Mouse (Mus musculus): ENCODE measurements around the gene Adipor2. TPM values are rescaled to one million over a fixed set of nuclear protein-coding genes. Genes with fewer than 3 reads are reported as not detected.

Gene Adipor2
- polyA plus RNA-seq, 1 experiment from 2014 or later: 19.9 TPM

GRCm38 (mm10) chr6:119404854-119405253, 12.7 kb downstream of the Adipor2 start:
- DNase-seq (ENCODE audit: low spot score): no peak
- Histone ChIP-seq H3K36me3 (ENCODE audit: control insufficient read depth, insufficient read depth, low read length) (no peaks in the 10 kb centered on the region), H3K4me1 (replicated peaks; ENCODE audit: control insufficient read depth, insufficient read depth, low read length) (no peaks in the 10 kb centered on the region), H3K4me2 (ENCODE audit: low read depth, low read length, severe bottlenecking) (no peak overlapping the region), H3K27me3 (ENCODE audit: control insufficient read depth, insufficient read depth, low read length) (no peaks in the 10 kb centered on the region), H3K4me3 (ENCODE audit: low read depth, low read length) (no peak overlapping the region), H3K9me3 (ENCODE audit: control insufficient read depth, low read length) (no peaks in the 10 kb centered on the region), H3K27ac (ENCODE audit: low read depth, low read length) (no peak overlapping the region), H3K9ac (ENCODE audit: low read length) (no peak overlapping the region)
- ATAC-seq (replicated peaks; ENCODE audit: low FRiP score): no peak
- 93% methylated on average over 4 of the region's 4 CpGs for WGBS

- Histone ChIP-seq H3K27me3 (ENCODE audit: control insufficient read depth, insufficient read depth, low read length) (no peaks in the 10 kb centered on the region), H3K9ac (ENCODE audit: low read length) (no peak overlapping the region), H3K4me3 (ENCODE audit: low read depth, low read length) (no peak overlapping the region), H3K36me3 (ENCODE audit: control insufficient read depth, insufficient read depth, low read length) (no peaks in the 10 kb centered on the region), H3K4me1 (replicated peaks; ENCODE audit: control insufficient read depth, insufficient read depth, low read length) (no peaks in the 10 kb centered on the region), H3K27ac (ENCODE audit: low read depth, low read length) (no peak overlapping the region), H3K4me2 (ENCODE audit: low read depth, low read length, severe bottlenecking) (no peak overlapping the region), H3K9me3 (ENCODE audit: control insufficient read depth, low read length) (no peaks in the 10 kb centered on the region)
- no peak for ATAC-seq (replicated peaks; ENCODE audit: low FRiP score)
- no peak for DNase-seq (ENCODE audit: low spot score)
- 89% methylated on average over 3 of the region's 3 CpGs for WGBS
These were observed 14.5 kb downstream of the Adipor2 start for GRCm38 (mm10) chr6:119402976-119403375.

- Histone ChIP-seq H3K36me3 (ENCODE audit: control insufficient read depth, insufficient read depth, low read length) (no peaks in the 10 kb centered on the region), H3K27me3 (ENCODE audit: control insufficient read depth, insufficient read depth, low read length) (no peaks in the 10 kb centered on the region), H3K4me3 (ENCODE audit: low read depth, low read length) (no peak overlapping the region), H3K4me2 (ENCODE audit: low read depth, low read length, severe bottlenecking) (no peak overlapping the region), H3K9me3 (ENCODE audit: control insufficient read depth, low read length) (no peaks in the 10 kb centered on the region), H3K27ac (ENCODE audit: low read depth, low read length) (no peak overlapping the region), H3K4me1 (replicated peaks; ENCODE audit: control insufficient read depth, insufficient read depth, low read length) (no peaks in the 10 kb centered on the region), H3K9ac (ENCODE audit: low read length) (no peak overlapping the region)
- WGBS: 89% methylated on average over 8 of the region's 8 CpGs
- ATAC-seq (replicated peaks; ENCODE audit: low FRiP score): no peak
- DNase-seq (ENCODE audit: low spot score): no peak
These were observed 15.8 kb downstream of the Adipor2 start for GRCm38 (mm10) chr6:119401545-119402304.

- Histone ChIP-seq H3K4me3 (ENCODE audit: low read depth, low read length) (no peak overlapping the region), H3K4me1 (replicated peaks; ENCODE audit: control insufficient read depth, insufficient read depth, low read length) (no peaks in the 10 kb centered on the region), H3K36me3 (ENCODE audit: control insufficient read depth, insufficient read depth, low read length) (no peaks in the 10 kb centered on the region), H3K9ac (ENCODE audit: low read length) (no peak overlapping the region), H3K9me3 (ENCODE audit: control insufficient read depth, low read length) (no peaks in the 10 kb centered on the region), H3K27me3 (ENCODE audit: control insufficient read depth, insufficient read depth, low read length) (no peaks in the 10 kb centered on the region), H3K4me2 (ENCODE audit: low read depth, low read length, severe bottlenecking) (no peak overlapping the region), H3K27ac (ENCODE audit: low read depth, low read length) (no peak overlapping the region)
- DNase-seq (ENCODE audit: low spot score): no peak
- ATAC-seq (replicated peaks; ENCODE audit: low FRiP score): no peak
- 90% methylated on average over 3 of the region's 3 CpGs for WGBS
These were observed 16.9 kb downstream of the Adipor2 start for GRCm38 (mm10) chr6:119400649-119401048.

GRCm38 (mm10) chr6:119399371-119399770, 18.1 kb downstream of the Adipor2 start:
- Histone ChIP-seq H3K9ac (ENCODE audit: low read length) (no peak overlapping the region), H3K4me3 (ENCODE audit: low read depth, low read length) (no peak overlapping the region), H3K9me3 (ENCODE audit: control insufficient read depth, low read length) (no peaks in the 10 kb centered on the region), H3K4me1 (replicated peaks; ENCODE audit: control insufficient read depth, insufficient read depth, low read length) (no peaks in the 10 kb centered on the region), H3K36me3 (ENCODE audit: control insufficient read depth, insufficient read depth, low read length) (no peaks in the 10 kb centered on the region), H3K27ac (ENCODE audit: low read depth, low read length) (no peak overlapping the region), H3K27me3 (ENCODE audit: control insufficient read depth, insufficient read depth, low read length) (no peaks in the 10 kb centered on the region), H3K4me2 (ENCODE audit: low read depth, low read length, severe bottlenecking) (no peak overlapping the region)
- DNase-seq (ENCODE audit: low spot score): no peak
- no peak for ATAC-seq (replicated peaks; ENCODE audit: low FRiP score)
- 89% methylated on average over 3 of the region's 3 CpGs for WGBS

- H3K36me3 ChIP-seq (ENCODE audit: control insufficient read depth, insufficient read depth, low read length): no peaks in the 10 kb centered on the region
- no peaks in the 10 kb centered on the region for H3K27me3 ChIP-seq (ENCODE audit: control insufficient read depth, insufficient read depth, low read length)
- no peak overlapping the region for H3K9ac ChIP-seq (ENCODE audit: low read length)
- no peaks in the 10 kb centered on the region for H3K9me3 ChIP-seq (ENCODE audit: control insufficient read depth, low read length)
- ATAC-seq (replicated peaks; ENCODE audit: low FRiP score) (no peak), DNase-seq (ENCODE audit: low spot score) (no peak)
- WGBS: 75% methylated on average over 5 of the region's 5 CpGs
- no peaks in the 10 kb centered on the region for H3K4me1 ChIP-seq (replicated peaks; ENCODE audit: control insufficient read depth, insufficient read depth, low read length)
- H3K27ac ChIP-seq (ENCODE audit: low read depth, low read length): no peak overlapping the region
- no peak overlapping the region for H3K4me3 ChIP-seq (ENCODE audit: low read depth, low read length)
- H3K4me2 ChIP-seq (ENCODE audit: low read depth, low read length, severe bottlenecking): no peak overlapping the region
These were observed 21.2 kb downstream of the Adipor2 start for GRCm38 (mm10) chr6:119396309-119396634.

- ATAC-seq (replicated peaks; ENCODE audit: low FRiP score) (no peak), DNase-seq (ENCODE audit: low spot score) (no peak)
- Histone ChIP-seq H3K9ac (ENCODE audit: low read length) (no peak overlapping the region), H3K4me3 (ENCODE audit: low read depth, low read length) (no peak overlapping the region), H3K4me1 (replicated peaks; ENCODE audit: control insufficient read depth, insufficient read depth, low read length) (no peaks in the 10 kb centered on the region), H3K27ac (ENCODE audit: low read depth, low read length) (no peak overlapping the region), H3K9me3 (ENCODE audit: control insufficient read depth, low read length) (no peaks in the 10 kb centered on the region), H3K27me3 (ENCODE audit: control insufficient read depth, insufficient read depth, low read length) (no peaks in the 10 kb centered on the region), H3K4me2 (ENCODE audit: low read depth, low read length, severe bottlenecking) (no peak overlapping the region), H3K36me3 (ENCODE audit: control insufficient read depth, insufficient read depth, low read length) (no peaks in the 10 kb centered on the region)
- 87% methylated on average over 14 of the region's 14 CpGs for WGBS
These were observed 21.8 kb downstream of the Adipor2 start for GRCm38 (mm10) chr6:119395421-119396308.

GRCm38 (mm10) chr6:119392836-119393235, 24.7 kb downstream of the Adipor2 start:
- H3K4me3 ChIP-seq (ENCODE audit: low read depth, low read length): no peak overlapping the region
- no peak for DNase-seq (ENCODE audit: low spot score)
- no peak for ATAC-seq (replicated peaks; ENCODE audit: low FRiP score)
- H3K4me2 ChIP-seq (ENCODE audit: low read depth, low read length, severe bottlenecking): no peak overlapping the region
- no peaks in the 10 kb centered on the region for H3K9me3 ChIP-seq (ENCODE audit: control insufficient read depth, low read length)
- H3K27me3 ChIP-seq (ENCODE audit: control insufficient read depth, insufficient read depth, low read length): no peaks in the 10 kb centered on the region
- H3K27ac ChIP-seq (ENCODE audit: low read depth, low read length): no peak overlapping the region
- no peak overlapping the region for H3K9ac ChIP-seq (ENCODE audit: low read length)
- 92% methylated on average over 9 of the region's 9 CpGs for WGBS
- no peaks in the 10 kb centered on the region for H3K36me3 ChIP-seq (ENCODE audit: control insufficient read depth, insufficient read depth, low read length)
- no peaks in the 10 kb centered on the region; the same call in 1 of the 2 replicates for H3K4me1 ChIP-seq (replicated peaks; ENCODE audit: control insufficient read depth, insufficient read depth, low read length)

Data from forebrain, embryonic 11.5 days (tissue).